12 mouse cellular contexts compared by ENCODE assay signal in genomic region chr1:42773851-42774464, GRCm38 (mm10).
A peak's percentile ranks its signal among the peaks of the same experiment; 100 is the strongest.
DNase-seq lines count a peak whose midpoint lies in the region; ATAC-seq and TF ChIP-seq lines count a peak whose summit lies in the region.
"Had no signal": no experiment of that assay in that cellular context is flagged by ENCODE, and none has a peak within 500 bp of the region (broad histone marks: within the 10 kb centered on the region; RNA-seq: fewer than 3 reads in every experiment).

No protein-coding gene starts in this region.

- H3K4me2 ChIP-seq in embryonic facial prominence, embryonic 13.5 days: no peak overlapping the region
- H3K4me2 ChIP-seq: forebrain, embryonic 13.5 days; stomach, embryonic 15.5 days had no signal

- no peaks in the 10 kb centered on the region for H3K36me3 ChIP-seq in embryonic facial prominence, embryonic 13.5 days
- H3K36me3 ChIP-seq: stomach, embryonic 15.5 days had no signal

- no peak for ATAC-seq in embryonic facial prominence, embryonic 13.5 days (ENCODE audit: insufficient number of reproducible peaks, insufficient read depth, low FRiP score, low TSS enrichment, low read depth)
- ATAC-seq: forebrain, embryonic 13.5 days; Patski had no signal

- no peak for TF ChIP-seq CTCF in layer of hippocampus, adult 2 months (conservative IDR thresholded peaks at IDR 0.05)

- peak in 1 of 2 experiments; percentile 20 for DNase-seq in layer of hippocampus, adult 2 months (ENCODE audit: low spot score in 2 of 2)
- no peak for DNase-seq in layer of hippocampus, postnatal 36 days
- DNase-seq in B cell, adult 2 months: peak; percentile 14 to 25
- peak; percentile 55 to 87 for DNase-seq in kidney, postnatal 25 days
- DNase-seq in embryo, embryonic 11 days: no peak
- no peak for DNase-seq in yolk sac, embryonic 10.5 days (ENCODE audit: low spot score)
- no peak for DNase-seq in adrenal gland, postnatal 14 days
- DNase-seq: adrenal gland, adult 8-10 months had no signal

- 61% methylated on average over 20 of the region's 20 CpGs for WGBS in embryonic facial prominence, embryonic 13.5 days

- H3K27ac ChIP-seq in layer of hippocampus, adult 2 months: peak overlapping the region; percentile 41; the same call in 1 of the 2 replicates
- H3K27ac ChIP-seq in embryonic facial prominence, embryonic 13.5 days: 0 out of 2 replicates have a peak overlapping the region, but pooled peaks have one; percentile 4
- H3K27ac ChIP-seq: forebrain, embryonic 13.5 days; stomach, embryonic 15.5 days had no signal

- no peaks in the 10 kb centered on the region for H3K9me3 ChIP-seq in embryonic facial prominence, embryonic 13.5 days
- H3K9me3 ChIP-seq: forebrain, embryonic 13.5 days; stomach, embryonic 15.5 days had no signal

- H3K4me3 ChIP-seq in layer of hippocampus, adult 2 months: no peak overlapping the region
- no peak overlapping the region for H3K4me3 ChIP-seq in embryonic facial prominence, embryonic 13.5 days
- H3K4me3 ChIP-seq: forebrain, embryonic 13.5 days; stomach, embryonic 15.5 days had no signal

- peaks cover 36% of the 10 kb centered on the region for H3K4me1 ChIP-seq in embryonic facial prominence, embryonic 13.5 days
- H3K4me1 ChIP-seq: stomach, embryonic 15.5 days had no signal

- H3K27me3 ChIP-seq in embryonic facial prominence, embryonic 13.5 days: no peaks in the 10 kb centered on the region; the same call in 1 of the 2 replicates
- H3K27me3 ChIP-seq: forebrain, embryonic 13.5 days; Patski; stomach, embryonic 15.5 days had no signal

- H3K9ac ChIP-seq in embryonic facial prominence, embryonic 13.5 days: no peak overlapping the region
- H3K9ac ChIP-seq: forebrain, embryonic 13.5 days; stomach, embryonic 15.5 days had no signal

Comparison
In these comparisons a context has a peak if more than half of its experiments do, and no peak if none do; other contexts are left out.
1. DNase-seq: peak in B cell, adult 2 months (2 of 2) and kidney, postnatal 25 days (2 of 2); none in layer of hippocampus, postnatal 36 days (0 of 2), embryo, embryonic 11 days (single experiment), yolk sac, embryonic 10.5 days (single experiment) and adrenal gland, postnatal 14 days (single experiment).